Mouse (Mus musculus) cerebellum, adult 9-11 months (tissue): ENCODE data around the gene Ace.

Experiments used
- DNase-seq: peaks from one replicate; pipeline ENCODE4 v3.0.0; 2022

The Ace gene

GRCm38 (mm10) chr11:105948255-105948654 lies 19.5 kb upstream of the Ace start:
- DNase-seq = no peak

GRCm38 (mm10) chr11:105950519-105950918 lies 17.2 kb upstream of the Ace start:
- DNase-seq = no peak

- no peak for DNase-seq
These were observed 16.1 kb upstream of the Ace start for GRCm38 (mm10) chr11:105951601-105952044.

GRCm38 (mm10) chr11:105952111-105952510 lies 15.6 kb upstream of the Ace start:
- no peak for DNase-seq

GRCm38 (mm10) chr11:105952911-105953386 lies 14.8 kb upstream of the Ace start, which contains the start of gene Cyb561:
Gene Cyb561 (minus strand): TSS chr11:105953336.
- DNase-seq = no peak

GRCm38 (mm10) chr11:105953402-105953801 lies 14.3 kb upstream of the Ace start:
- DNase-seq = no peak

- DNase-seq = no peak
These were observed 11.8 kb upstream of the Ace start for GRCm38 (mm10) chr11:105955815-105956430.

- DNase-seq = no peak
These were observed 10.2 kb upstream of the Ace start for GRCm38 (mm10) chr11:105957501-105957900.

- no peak for DNase-seq
These were observed 9.2 kb upstream of the Ace start for GRCm38 (mm10) chr11:105958566-105958965.

GRCm38 (mm10) chr11:105959355-105959754 lies 8.4 kb upstream of the Ace start:
- DNase-seq = no peak

GRCm38 (mm10) chr11:105964691-105965090 lies 3.1 kb upstream of the Ace start:
- DNase-seq = no peak

- no peak for DNase-seq
These were observed 1.5 kb upstream of the Ace start for GRCm38 (mm10) chr11:105966288-105966687.

- DNase-seq = no peak
These were observed 1.2 kb downstream of the Ace start for GRCm38 (mm10) chr11:105968948-105969347.

GRCm38 (mm10) chr11:105969516-105969915 lies 1.8 kb downstream of the Ace start:
- DNase-seq = no peak

- peak; percentile 68 for DNase-seq
These were observed 6.8 kb downstream of the Ace start for GRCm38 (mm10) chr11:105974593-105974992.

GRCm38 (mm10) chr11:105975050-105975449 lies 7.3 kb downstream of the Ace start:
- DNase-seq = peak; percentile 77

GRCm38 (mm10) chr11:105975636-105976035 lies 7.9 kb downstream of the Ace start:
- DNase-seq = no peak

- peak; percentile 61 for DNase-seq
These were observed 10.5 kb downstream of the Ace start for GRCm38 (mm10) chr11:105978232-105978631.

- no peak for DNase-seq
These were observed 10.9 kb downstream of the Ace start for GRCm38 (mm10) chr11:105978634-105979033.

GRCm38 (mm10) chr11:105984452-105984851 lies 16.7 kb downstream of the Ace start:
- no peak for DNase-seq

- no peak for DNase-seq
These were observed 19.7 kb downstream of the Ace start for GRCm38 (mm10) chr11:105987446-105987845.

GRCm38 (mm10) chr11:105989446-105989845 lies 21.7 kb downstream of the Ace start:
- no peak for DNase-seq

- DNase-seq = no peak
These were observed 22.5 kb downstream of the Ace start for GRCm38 (mm10) chr11:105990231-105990630.

- DNase-seq = no peak
These were observed 26.6 kb downstream of the Ace start, which contains the start of gene Ace3 for GRCm38 (mm10) chr11:105994375-105994774. Gene Ace3 (plus strand): TSS chr11:105994675.

- no peak for DNase-seq
These were observed 32.3 kb downstream of the Ace start for GRCm38 (mm10) chr11:106000062-106000461.
